Mouse (Mus musculus): ENCODE measurements at regions not wholly inside any gene's neighbourhood (a gene's known extent, or its start where the extent isn't known, plus 50 kb on each side); places are given as distances from the start of the nearest gene placed in this dataset.

GRCm38 (mm10) chr2:78986984-78987383 is 119.1 kb downstream of the Ube2e3 start:
- TF ChIP-seq CTCF (IDR thresholded peaks at IDR 0.05; ENCODE audit: extremely low read depth, insufficient read length, insufficient replicate concordance, low read depth, low read length) = no peak
- TF ChIP-seq POLR2A (IDR thresholded peaks at IDR 0.05; ENCODE audit: low read depth, low read length) = no peak

Measured in small intestine, adult 2 months (tissue).